Mouse (Mus musculus) intestine, postnatal 0 days (tissue): ENCODE data around the gene Gnaz. TPM values are rescaled to one million over a fixed set of nuclear protein-coding genes. Genes with fewer than 3 reads are reported as not detected.

ENCODE experiments used
- ATAC-seq: fragments of 200-750 bp; cut with Nextera tagmentation; 2 replicates; pipeline ENCODE4 v1.8.0; 2017; ENCODE audit warnings: mild to moderate bottlenecking, moderate TSS enrichment, moderate library complexity
- H3K27ac ChIP-seq: fragments of 300-500 bp; sonication (generic); 2 replicates; pipeline ENCODE4 v1.5.1; 2014; ENCODE audit warnings: mild to moderate bottlenecking, low read depth, low read length, moderate library complexity
- H3K27me3 ChIP-seq: fragments of 300-500 bp; sonication (generic); replicated peaks from 2 replicates; pipeline ENCODE4 v1.6.1; 2014; ENCODE audit warnings: low read length, mixed read lengths; ENCODE audit not compliant: control insufficient read depth, insufficient read depth
- H3K36me3 ChIP-seq: fragments of 300-500 bp; sonication (generic); 2 replicates; pipeline ENCODE4 v1.6.1; 2014; ENCODE audit warnings: mild to moderate bottlenecking, moderate library complexity; ENCODE audit not compliant: control insufficient read depth, insufficient read depth
- H3K4me1 ChIP-seq: fragments of 300-500 bp; sonication (generic); replicated peaks from 2 replicates; pipeline ENCODE4 v1.6.1; 2014; ENCODE audit warnings: antibody characterized with exemption, low read length, mixed read lengths; ENCODE audit not compliant: control insufficient read depth, insufficient read depth
- H3K4me2 ChIP-seq: fragments of 300-500 bp; sonication (generic); replicated peaks from 2 replicates; pipeline ENCODE4 v1.6.1; 2014; ENCODE audit warnings: low read depth, mild to moderate bottlenecking, moderate library complexity
- H3K4me3 ChIP-seq: fragments of 300-500 bp; sonication (generic); 2 replicates; pipeline ENCODE4 v1.5.1; 2014; ENCODE audit warnings: low read depth, low read length
- H3K9ac ChIP-seq: fragments of 300-500 bp; sonication (generic); 2 replicates; pipeline ENCODE4 v1.6.1; 2014; ENCODE audit warnings: mild to moderate bottlenecking, low read depth, low read length
- H3K9me3 ChIP-seq: fragments of 300-500 bp; sonication (generic); 2 replicates; pipeline ENCODE4 v1.6.1; 2016; ENCODE audit warnings: mixed run types; ENCODE audit not compliant: control insufficient read depth
- CTCF ChIP-seq: sonication (generic); IDR thresholded peaks from 2 replicates; pipeline ENCODE4 v1.5.1; 2016; ENCODE audit warnings: low read depth, mild to moderate bottlenecking, control low read depth, antibody characterized with exemption, moderate library complexity
- WGBS: fragments of 180-500 bp; shearing (Covaris S2); extraction: QIAGEN DNeasy Blood & Tissue Kit; methylation state at CpG from one replicate; pipeline ENCODE4 v1.1.7; 2014; 5-methylcytosine and 5-hydroxymethylcytosine counted together
- polyA plus RNA-seq: library from polyadenylated mRNA; unstranded; fragments of >200 nt; fragmentation: Nextera tagmentation; extraction: Ambion mirVana; gene quantifications from 2 replicates; pipeline ENCODE4 v1.2.1, GENCODE M21; 2015

The Gnaz gene
- polyA plus RNA-seq, 1 experiment from 2014 or later = 2.4 TPM

- no peak for TF ChIP-seq CTCF
- Histone ChIP-seq H3K27me3 (no peaks in the 10 kb centered on the region), H3K4me2 (no peak overlapping the region), H3K27ac (no peak overlapping the region), H3K9ac (no peak overlapping the region), H3K9me3 (no peaks in the 10 kb centered on the region), H3K4me1 (0 out of 2 replicates have a peak, but pooled peaks cover 3% of the 10 kb centered on the region), H3K36me3 (no peaks in the 10 kb centered on the region), H3K4me3 (no peak overlapping the region)
- WGBS = 43% methylated on average over 6 of the region's 6 CpGs
- no peak for ATAC-seq
These were observed 87.1 kb downstream of the Gnaz start for GRCm38 (mm10) chr10:75054125-75054524.

GRCm38 (mm10) chr10:75055672-75056071 lies 88.7 kb downstream of the Gnaz start:
- H3K9me3 ChIP-seq = no peaks in the 10 kb centered on the region
- no peak for ATAC-seq
- 70% methylated on average over 5 of the region's 5 CpGs for WGBS
- no peaks in the 10 kb centered on the region for H3K27me3 ChIP-seq
- no peak overlapping the region for H3K9ac ChIP-seq
- peaks cover 3% of the 10 kb centered on the region; the same call in 1 of the 2 replicates for H3K4me1 ChIP-seq
- no peak overlapping the region for H3K4me2 ChIP-seq
- no peak overlapping the region for H3K4me3 ChIP-seq
- H3K36me3 ChIP-seq = no peaks in the 10 kb centered on the region
- TF ChIP-seq CTCF = no peak
- H3K27ac ChIP-seq = no peak overlapping the region

GRCm38 (mm10) chr10:75056255-75056654 lies 89.3 kb downstream of the Gnaz start:
- H3K4me1 ChIP-seq = peaks cover 3% of the 10 kb centered on the region; the same call in 1 of the 2 replicates
- 39% methylated on average over 4 of the region's 4 CpGs for whole genome bisulfite sequencing

GRCm38 (mm10) chr10:75058336-75058735 lies 91.4 kb downstream of the Gnaz start:
- no peak overlapping the region for H3K9ac ChIP-seq
- H3K4me3 ChIP-seq = no peak overlapping the region
- H3K36me3 ChIP-seq = no peaks in the 10 kb centered on the region
- 62% methylated on average over 8 of the region's 8 CpGs for WGBS
- no peak for TF ChIP-seq CTCF
- H3K27me3 ChIP-seq = no peaks in the 10 kb centered on the region
- ATAC-seq = no peak
- H3K4me2 ChIP-seq = no peak overlapping the region
- H3K4me1 ChIP-seq = peaks cover 17% of the 10 kb centered on the region
- no peaks in the 10 kb centered on the region for H3K9me3 ChIP-seq
- no peak overlapping the region for H3K27ac ChIP-seq

More at GRCm38 (mm10) chr10:75056255-75056654, 89.3 kb downstream of the Gnaz start:
- Histone ChIP-seq H3K9ac (no peak overlapping the region), H3K27me3 (no peaks in the 10 kb centered on the region), H3K9me3 (no peaks in the 10 kb centered on the region), H3K36me3 (no peaks in the 10 kb centered on the region), H3K27ac (no peak overlapping the region), H3K4me3 (no peak overlapping the region), H3K4me2 (no peak overlapping the region)
- no peak for TF ChIP-seq CTCF
- no peak for ATAC-seq

GRCm38 (mm10) chr10:75058761-75059395 lies 91.9 kb downstream of the Gnaz start:
- 40% methylated on average over 9 of the region's 9 CpGs for WGBS
- Histone ChIP-seq H3K27me3 (no peaks in the 10 kb centered on the region), H3K4me3 (no peak overlapping the region), H3K36me3 (no peaks in the 10 kb centered on the region), H3K27ac (no peak overlapping the region), H3K9ac (no peak overlapping the region), H3K4me1 (peaks cover 17% of the 10 kb centered on the region), H3K9me3 (no peaks in the 10 kb centered on the region), H3K4me2 (peak overlapping the region; percentile 81)
- TF ChIP-seq CTCF = no peak
- ATAC-seq = no peak

GRCm38 (mm10) chr10:75059396-75059795 lies 92.4 kb downstream of the Gnaz start:
- no peak overlapping the region for H3K9ac ChIP-seq
- H3K9me3 ChIP-seq = no peaks in the 10 kb centered on the region
- TF ChIP-seq CTCF = peak; percentile 90
- H3K4me1 ChIP-seq = peaks cover 17% of the 10 kb centered on the region
- H3K4me3 ChIP-seq = peak overlapping the region; percentile 81; the same call in 1 of the 2 replicates
- under 1% methylated on average over 11 of the region's 11 CpGs for WGBS
- H3K4me2 ChIP-seq = peak overlapping the region; percentile 81
- 0 out of 2 replicates have a peak, but pooled peaks have one; percentile 24 for ATAC-seq
- no peaks in the 10 kb centered on the region for H3K36me3 ChIP-seq
- H3K27ac ChIP-seq = no peak overlapping the region
- H3K27me3 ChIP-seq = no peaks in the 10 kb centered on the region
